Mouse (Mus musculus) ovary, postnatal 36 days (tissue): Measurements from ENCODE around the gene Ppp2r3c.
A peak's percentile ranks its signal among the peaks of the same experiment; 100 is the strongest.
"Not testable (repeated sequence)": the region's sequence is repeated elsewhere in the genome, so short reads cannot be mapped to it uniquely, and the experiment has no call there.

Source experiments
- DNase-seq: peaks from one replicate; pipeline ENCODE4 v3.0.0; 2022; ENCODE audit warnings: low spot score, mixed read lengths

Ppp2r3c gene

GRCm38 (mm10) chr12:55272243-55272642 is 30.6 kb downstream of the Ppp2r3c start:
- DNase-seq: no peak

GRCm38 (mm10) chr12:55263385-55263784 is 39.4 kb downstream of the Ppp2r3c start:
- DNase-seq: not testable (repeated sequence)

- not testable (repeated sequence) for DNase-seq
These were observed 40.8 kb downstream of the Ppp2r3c start for GRCm38 (mm10) chr12:55261950-55262349.

- not testable (repeated sequence) for DNase-seq
These were observed 60.6 kb downstream of the Ppp2r3c start for GRCm38 (mm10) chr12:55242243-55242642.

GRCm38 (mm10) chr12:55230520-55230861 is 72.3 kb downstream of the Ppp2r3c start:
- DNase-seq: peak; percentile 10

- not testable (repeated sequence) for DNase-seq
These were observed 72.9 kb downstream of the Ppp2r3c start, which contains the start of gene Srp54c for GRCm38 (mm10) chr12:55229626-55230519. TSS of gene Srp54c (plus strand) at chr12:55230168.
